Mouse (Mus musculus) adrenal gland, adult 2 months (tissue): Measurements from ENCODE around the gene Tap1. TPM values are rescaled to one million over a fixed set of nuclear protein-coding genes. Genes with fewer than 3 reads are reported as not detected.
"Not testable (repeated sequence)": the region's sequence is repeated elsewhere in the genome, so short reads cannot be mapped to it uniquely, and the experiment has no call there.

Experiments used
- DNase-seq: peaks from one replicate; pipeline ENCODE4 v3.0.0; 2021
- polyA plus RNA-seq: library from polyadenylated mRNA; depleted of rRNA; stranded (reverse); fragments of >200 nt; gene quantifications from 2 replicates; pipeline ENCODE4 v1.2.3, GENCODE M21; 2012; rRNA removed
- total RNA-seq, 2 experiments: library from RNA; stranded (reverse); gene quantifications; 2 replicates each; pipeline ENCODE4 v1.2.3; 2021

Tap1 gene
- total and polyA plus RNA-seq, 3 experiments = 15.4 to 44.9 (median 19.1) TPM

- not testable (repeated sequence) for DNase-seq
These were observed 44.7 kb downstream of the Tap1 start for GRCm38 (mm10) chr17:34232021-34232420.

GRCm38 (mm10) chr17:34234926-34235325 lies 47.6 kb downstream of the Tap1 start:
- DNase-seq = peak; percentile 76

- DNase-seq = no peak
These were observed 49.3 kb downstream of the Tap1 start for GRCm38 (mm10) chr17:34236691-34237090.

- no peak for DNase-seq
These were observed 50.4 kb downstream of the Tap1 start for GRCm38 (mm10) chr17:34237741-34238140.

- DNase-seq = no peak
These were observed 51.4 kb downstream of the Tap1 start, which contains the start of gene H2-Ob for GRCm38 (mm10) chr17:34238706-34239105. TSS of gene H2-Ob (plus strand) at chr17:34238903.

GRCm38 (mm10) chr17:34239601-34240041 lies 52.3 kb downstream of the Tap1 start:
- no peak for DNase-seq

GRCm38 (mm10) chr17:34240366-34240765 lies 53.0 kb downstream of the Tap1 start:
- DNase-seq = no peak

- no peak for DNase-seq
These were observed 53.6 kb downstream of the Tap1 start for GRCm38 (mm10) chr17:34240916-34241315.

- no peak for DNase-seq
These were observed 57.3 kb downstream of the Tap1 start for GRCm38 (mm10) chr17:34244656-34245055.

Other genes starting within 250 kb of the Tap1 start
- gene Pfdn6, start 247.2 kb upstream of the Tap1 start, total RNA-seq = 100 to 1,000 TPM in 1 of 2 experiments, 10 to 100 TPM in 1; 69.7 to 100 TPM
- 5.0 and 6.8 TPM in 2 replicates for gene Pfdn6, start 247.2 kb upstream of the Tap1 start, polyA plus RNA-seq
- gene Wdr46, start 246.9 kb upstream of the Tap1 start, total RNA-seq = 10 to 100 TPM; 35.4 to 38.4 TPM
- 18.9 and 25.6 TPM in 2 replicates for gene Wdr46, start 246.9 kb upstream of the Tap1 start, polyA plus RNA-seq
- gene B3galt4, start 236.1 kb upstream of the Tap1 start, total RNA-seq = 1 to 10 TPM; 4.0 to 6.5 TPM
- gene B3galt4, start 236.1 kb upstream of the Tap1 start, polyA plus RNA-seq = 21.2 and 21.3 TPM in 2 replicates
- 10 to 100 TPM; 52.8 to 55.1 TPM for gene Vps52, start 231.7 kb upstream of the Tap1 start, total RNA-seq
- 88.4 and 107 TPM in 2 replicates for gene Vps52, start 231.7 kb upstream of the Tap1 start, polyA plus RNA-seq
- gene Rps18, start 231.6 kb upstream of the Tap1 start, total RNA-seq = 100 to 1,000 TPM; 541 to 790 TPM
- gene Rps18, start 231.6 kb upstream of the Tap1 start, polyA plus RNA-seq = 153 and 176 TPM in 2 replicates
- gene H2-K1, start 187.2 kb upstream of the Tap1 start, total RNA-seq = 100 to 1,000 TPM; 577 to 669 TPM
- 2,584 and 2,844 TPM in 2 replicates for gene H2-K1, start 187.2 kb upstream of the Tap1 start, polyA plus RNA-seq
- gene Ring1, start 162.9 kb upstream of the Tap1 start, total RNA-seq = 10 to 100 TPM; 41.4 to 57.0 TPM
- gene Ring1, start 162.9 kb upstream of the Tap1 start, polyA plus RNA-seq = 70.0 and 92.4 TPM in 2 replicates
- 100 to 1,000 TPM; 252 to 263 TPM for gene H2-Ke6, start 159.5 kb upstream of the Tap1 start, total RNA-seq
- 362 and 465 TPM in 2 replicates for gene H2-Ke6, start 159.5 kb upstream of the Tap1 start, polyA plus RNA-seq
- gene Slc39a7, start 155.9 kb upstream of the Tap1 start, total RNA-seq = 100 to 1,000 TPM; 156 to 217 TPM
- 291 and 321 TPM in 2 replicates for gene Slc39a7, start 155.9 kb upstream of the Tap1 start, polyA plus RNA-seq
- 10 to 100 TPM; 47.5 to 54.9 TPM for gene Rxrb, start 155.7 kb upstream of the Tap1 start, total RNA-seq
- 150 and 161 TPM in 2 replicates for gene Rxrb, start 155.7 kb upstream of the Tap1 start, polyA plus RNA-seq
- gene Col11a2, start 148.1 kb upstream of the Tap1 start, total RNA-seq = 1 to 10 TPM; 1.0 to 1.1 TPM
- 0.35 and 1.7 TPM in 2 replicates for gene Col11a2, start 148.1 kb upstream of the Tap1 start, polyA plus RNA-seq
- under 1 TPM in 1 of 2 experiments, not detected in 1; 0.62 TPM for gene H2-Oa, start 95.2 kb upstream of the Tap1 start, total RNA-seq
- gene H2-Oa, start 95.2 kb upstream of the Tap1 start, polyA plus RNA-seq = 1.9 TPM in 2 replicates
- 10 to 100 TPM; 14.4 to 18.9 TPM for gene H2-DMa, start 68.0 kb upstream of the Tap1 start, total RNA-seq
- gene H2-DMa, start 68.0 kb upstream of the Tap1 start, polyA plus RNA-seq = 24.2 and 27.4 TPM in 2 replicates
- 100 to 1,000 TPM; 173 to 286 TPM for gene Brd2, start 64.9 kb upstream of the Tap1 start, total RNA-seq
- 103 and 104 TPM in 2 replicates for gene Brd2, start 64.9 kb upstream of the Tap1 start, polyA plus RNA-seq
- 1 to 10 TPM; 2.0 to 3.4 TPM for gene H2-DMb2, start 44.2 kb upstream of the Tap1 start, total RNA-seq
- 1.3 and 2.3 TPM in 2 replicates for gene H2-DMb2, start 44.2 kb upstream of the Tap1 start, polyA plus RNA-seq
- gene H2-DMb1, start 34.5 kb upstream of the Tap1 start, total RNA-seq = 10 to 100 TPM in 1 of 2 experiments, 1 to 10 TPM in 1; 6.4 to 12.3 TPM
- gene H2-DMb1, start 34.5 kb upstream of the Tap1 start, polyA plus RNA-seq = 32.6 and 33.3 TPM in 2 replicates
- gene Psmb9, start 211 bp downstream of the Tap1 start, total RNA-seq = 10 to 100 TPM; 12.1 to 20.6 TPM
- gene Psmb9, start 211 bp downstream of the Tap1 start, polyA plus RNA-seq = 45.1 and 54.8 TPM in 2 replicates
- gene Psmb8, start 10.2 kb downstream of the Tap1 start, total RNA-seq = 10 to 100 TPM; 21.8 to 41.4 TPM
- gene Psmb8, start 10.2 kb downstream of the Tap1 start, polyA plus RNA-seq = 49.6 and 68.0 TPM in 2 replicates
- 10 to 100 TPM; 43.6 to 55.6 TPM for gene Tap2, start 16.0 kb downstream of the Tap1 start, total RNA-seq
- 61.0 and 64.1 TPM in 2 replicates for gene Tap2, start 16.0 kb downstream of the Tap1 start, polyA plus RNA-seq
- gene H2-Ob, start 51.4 kb downstream of the Tap1 start, total RNA-seq = 1 to 10 TPM in 1 of 2 experiments, under 1 TPM in 1; 0.49 to 1.3 TPM
- 0.91 TPM in 2 replicates for gene H2-Ob, start 51.4 kb downstream of the Tap1 start, polyA plus RNA-seq
- gene H2-Ab1, start 70.1 kb downstream of the Tap1 start, total RNA-seq = 10 to 100 TPM; 78.4 to 97.1 TPM
- 364 and 513 TPM in 2 replicates for gene H2-Ab1, start 70.1 kb downstream of the Tap1 start, polyA plus RNA-seq
- 100 to 1,000 TPM in 1 of 2 experiments, 10 to 100 TPM in 1; 85.9 to 137 TPM for gene H2-Aa, start 100.3 kb downstream of the Tap1 start, total RNA-seq
- gene H2-Aa, start 100.3 kb downstream of the Tap1 start, polyA plus RNA-seq = 134 and 150 TPM in 2 replicates
- 100 to 1,000 TPM in 1 of 2 experiments, 10 to 100 TPM in 1; 67.3 to 144 TPM for gene H2-Eb1, start 118.3 kb downstream of the Tap1 start, total RNA-seq
- 59.2 and 66.0 TPM in 2 replicates for gene H2-Eb1, start 118.3 kb downstream of the Tap1 start, polyA plus RNA-seq
- gene H2-Eb2, start 138.1 kb downstream of the Tap1 start, total RNA-seq = not detected
- 0.03 TPM in 1 of 2 replicates, not detected in the other for gene H2-Eb2, start 138.1 kb downstream of the Tap1 start, polyA plus RNA-seq
- under 1 TPM; 0.40 to 0.73 TPM for gene Btnl2, start 167.3 kb downstream of the Tap1 start, total RNA-seq
- 0.04 and 0.16 TPM in 2 replicates for gene Btnl2, start 167.3 kb downstream of the Tap1 start, polyA plus RNA-seq
- not detected for gene Btnl1, start 189.6 kb downstream of the Tap1 start, total RNA-seq
- not detected in 2 replicates for gene Btnl1, start 189.6 kb downstream of the Tap1 start, polyA plus RNA-seq
- 1 to 10 TPM; 2.1 to 2.5 TPM for gene BC051142, start 211.3 kb downstream of the Tap1 start, total RNA-seq
- 0.74 and 1.1 TPM in 2 replicates for gene BC051142, start 211.3 kb downstream of the Tap1 start, polyA plus RNA-seq